Mouse (Mus musculus): ENCODE data around the gene Bbs4.
"Not testable (repeated sequence)": the region's sequence is repeated elsewhere in the genome, so short reads cannot be mapped to it uniquely, and the experiment has no call there.

The Bbs4 gene

GRCm38 (mm10) chr9:59353253-59353639 lies at the start of gene Bbs4:
Bbs4 (minus strand) TSS chr9:59353508.
- DNase-seq (ENCODE audit: low spot score), result peak; percentile 76

- DNase-seq (ENCODE audit: low spot score), result no peak
Measured at GRCm38 (mm10) chr9:59389086-59389485, 35.8 kb upstream of the Bbs4 start.

GRCm38 (mm10) chr9:59388311-59388710 lies 35.0 kb upstream of the Bbs4 start:
- no peak for DNase-seq (ENCODE audit: low spot score)

GRCm38 (mm10) chr9:59387461-59387860 lies 34.2 kb upstream of the Bbs4 start:
- no peak for DNase-seq (ENCODE audit: low spot score)

- no peak for DNase-seq (ENCODE audit: low spot score)
Measured at GRCm38 (mm10) chr9:59375626-59376025, 22.3 kb upstream of the Bbs4 start.

- no peak for DNase-seq (ENCODE audit: low spot score)
Measured at GRCm38 (mm10) chr9:59369646-59370045, 16.3 kb upstream of the Bbs4 start.

GRCm38 (mm10) chr9:59369220-59369619 lies 15.9 kb upstream of the Bbs4 start:
- DNase-seq (ENCODE audit: low spot score), result no peak

- not testable (repeated sequence) for DNase-seq (ENCODE audit: low spot score)
Measured at GRCm38 (mm10) chr9:59360487-59360886, 7.2 kb upstream of the Bbs4 start.

GRCm38 (mm10) chr9:59358041-59358440 lies 4.7 kb upstream of the Bbs4 start:
- DNase-seq (ENCODE audit: low spot score), result not testable (repeated sequence)

- DNase-seq (ENCODE audit: low spot score), result no peak
Measured at GRCm38 (mm10) chr9:59352586-59353252, 589 bp downstream of the Bbs4 start.

GRCm38 (mm10) chr9:59346176-59346575 lies 7.1 kb downstream of the Bbs4 start:
- no peak for DNase-seq (ENCODE audit: low spot score)

- DNase-seq (ENCODE audit: low spot score), result no peak
Measured at GRCm38 (mm10) chr9:59340002-59340401, 13.3 kb downstream of the Bbs4 start.

- no peak for DNase-seq (ENCODE audit: low spot score)
Measured at GRCm38 (mm10) chr9:59339107-59339506, 14.2 kb downstream of the Bbs4 start.

GRCm38 (mm10) chr9:59338411-59338810 lies 14.9 kb downstream of the Bbs4 start:
- no peak for DNase-seq (ENCODE audit: low spot score)

GRCm38 (mm10) chr9:59337889-59338288 lies 15.4 kb downstream of the Bbs4 start:
- DNase-seq (ENCODE audit: low spot score), result no peak

- no peak for DNase-seq (ENCODE audit: low spot score)
Measured at GRCm38 (mm10) chr9:59336539-59336938, 16.8 kb downstream of the Bbs4 start.

- DNase-seq (ENCODE audit: low spot score), result no peak
Measured at GRCm38 (mm10) chr9:59330055-59330454, 23.3 kb downstream of the Bbs4 start.

GRCm38 (mm10) chr9:59324351-59324750 lies 29.0 kb downstream of the Bbs4 start:
- DNase-seq (ENCODE audit: low spot score), result no peak

GRCm38 (mm10) chr9:59316206-59316605 lies 37.1 kb downstream of the Bbs4 start:
- DNase-seq (ENCODE audit: low spot score), result no peak

- no peak for DNase-seq (ENCODE audit: low spot score)
Measured at GRCm38 (mm10) chr9:59311284-59311670, 42.0 kb downstream of the Bbs4 start.

GRCm38 (mm10) chr9:59310582-59311283 lies 42.6 kb downstream of the Bbs4 start:
- DNase-seq (ENCODE audit: low spot score), result no peak

GRCm38 (mm10) chr9:59307890-59308289 lies 45.4 kb downstream of the Bbs4 start:
- no peak for DNase-seq (ENCODE audit: low spot score)

- DNase-seq (ENCODE audit: low spot score), result no peak
Measured at GRCm38 (mm10) chr9:59296419-59296818, 56.9 kb downstream of the Bbs4 start.

GRCm38 (mm10) chr9:59292493-59292875 lies 60.8 kb downstream of the Bbs4 start:
- no peak for DNase-seq (ENCODE audit: low spot score)
